Mouse (Mus musculus) small intestine, adult 2 months (tissue): ENCODE measurements at regions not wholly inside any gene's neighbourhood (a gene's known extent, or its start where the extent isn't known, plus 50 kb on each side); places are given as distances from the start of the nearest gene placed in this dataset.

Experiments
- CTCF ChIP-seq: fragments of 200-500 bp; IDR thresholded peaks from 2 replicates; pipeline ENCODE4 v1.5.1; 2012; ENCODE audit warnings: low read depth, mild to moderate bottlenecking, control low read depth, inconsistent platforms, low read length, moderate library complexity, mixed read lengths; ENCODE audit not compliant: insufficient replicate concordance, insufficient read length; ENCODE audit errors: extremely low read depth
- POLR2A ChIP-seq: fragments of 200-500 bp; IDR thresholded peaks from 2 replicates; pipeline ENCODE4 v1.6.1; 2012; ENCODE audit warnings: low read depth, mild to moderate bottlenecking, control low read depth, inconsistent platforms, low read length, moderate library complexity

GRCm38 (mm10) chr1:14104529-14104928 is 1988.6 kb downstream of the 4930444P10Rik start:
- no peak for TF ChIP-seq CTCF
- TF ChIP-seq POLR2A, result no peak
